Mouse (Mus musculus): ENCODE data around the gene Cd9. TPM values are rescaled to one million over a fixed set of nuclear protein-coding genes. Genes with fewer than 3 reads are reported as not detected.

The Cd9 gene
- polyA plus RNA-seq, 1 experiment from 2014 or later = 74.0 TPM

GRCm38 (mm10) chr6:125426383-125427360 lies 67.9 kb downstream of the Cd9 start:
- H3K9ac ChIP-seq = peak overlapping the region; percentile 76
- H3K9me3 ChIP-seq = no peaks in the 10 kb centered on the region
- peaks cover 28% of the 10 kb centered on the region for H3K4me1 ChIP-seq (replicated peaks)
- H3K4me3 ChIP-seq = peak overlapping the region; percentile 42
- peak overlapping the region; percentile 80 for H3K4me2 ChIP-seq
- H3K27ac ChIP-seq (replicated peaks) = peak overlapping the region; percentile 15; the same call in 1 of the 2 replicates
- peak; percentile 90 for ATAC-seq (ENCODE audit: low read depth)
- 4% methylated on average over 25 of the region's 25 CpGs for WGBS
- no peaks in the 10 kb centered on the region for H3K36me3 ChIP-seq
- H3K27me3 ChIP-seq = peaks cover 6% of the 10 kb centered on the region; the same call in 1 of the 2 replicates

- H3K4me2 ChIP-seq = no peak overlapping the region
- no peak overlapping the region for H3K27ac ChIP-seq (replicated peaks)
- H3K4me3 ChIP-seq = no peak overlapping the region
- peaks cover 6% of the 10 kb centered on the region; the same call in 1 of the 2 replicates for H3K27me3 ChIP-seq
- 47% methylated on average over 15 of the region's 15 CpGs for WGBS
- no peak overlapping the region for H3K9ac ChIP-seq
- H3K4me1 ChIP-seq (replicated peaks) = peaks cover 24% of the 10 kb centered on the region
- no peak for ATAC-seq (ENCODE audit: low read depth)
- no peaks in the 10 kb centered on the region for H3K9me3 ChIP-seq
- H3K36me3 ChIP-seq = no peaks in the 10 kb centered on the region
Measured at GRCm38 (mm10) chr6:125425205-125426090, 69.1 kb downstream of the Cd9 start.

DNA sequence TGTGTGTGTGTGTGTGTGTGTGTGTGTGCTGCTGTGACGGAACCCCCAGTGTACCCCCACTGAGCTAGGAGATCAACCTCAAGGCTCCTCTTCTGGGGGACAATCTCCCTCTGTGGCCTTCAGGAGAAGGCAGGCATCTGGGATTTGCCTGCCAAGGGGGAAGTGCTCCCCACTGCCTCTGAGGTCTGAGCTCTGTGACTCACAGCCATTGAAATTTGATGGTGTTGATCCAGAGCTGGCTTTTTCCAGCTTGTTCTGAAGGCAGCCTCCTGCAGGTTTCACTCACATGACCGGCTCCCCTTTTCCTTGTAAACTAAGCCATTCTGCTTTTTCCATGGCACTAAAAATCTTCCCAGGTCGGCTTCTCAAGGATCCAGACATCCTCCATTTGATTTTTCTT lies 70.4 kb downstream of the Cd9 start:
- no peak overlapping the region for H3K4me2 ChIP-seq
- no peaks in the 10 kb centered on the region for H3K9me3 ChIP-seq
- H3K36me3 ChIP-seq = no peaks in the 10 kb centered on the region
- H3K4me3 ChIP-seq = no peak overlapping the region
- 82% methylated on average over 3 of the region's 3 CpGs for WGBS
- no peak overlapping the region for H3K9ac ChIP-seq
- peaks cover 6% of the 10 kb centered on the region; the same call in 1 of the 2 replicates for H3K27me3 ChIP-seq
- H3K4me1 ChIP-seq (replicated peaks) = peaks cover 22% of the 10 kb centered on the region
- ATAC-seq (ENCODE audit: low read depth) = no peak
- no peak overlapping the region for H3K27ac ChIP-seq (replicated peaks)

GRCm38 (mm10) chr6:125423507-125423906 lies 71.1 kb downstream of the Cd9 start:
- ATAC-seq (ENCODE audit: low read depth) = no peak
- 52% methylated on average over 13 of the region's 13 CpGs for WGBS
- no peaks in the 10 kb centered on the region for H3K36me3 ChIP-seq

DNA sequence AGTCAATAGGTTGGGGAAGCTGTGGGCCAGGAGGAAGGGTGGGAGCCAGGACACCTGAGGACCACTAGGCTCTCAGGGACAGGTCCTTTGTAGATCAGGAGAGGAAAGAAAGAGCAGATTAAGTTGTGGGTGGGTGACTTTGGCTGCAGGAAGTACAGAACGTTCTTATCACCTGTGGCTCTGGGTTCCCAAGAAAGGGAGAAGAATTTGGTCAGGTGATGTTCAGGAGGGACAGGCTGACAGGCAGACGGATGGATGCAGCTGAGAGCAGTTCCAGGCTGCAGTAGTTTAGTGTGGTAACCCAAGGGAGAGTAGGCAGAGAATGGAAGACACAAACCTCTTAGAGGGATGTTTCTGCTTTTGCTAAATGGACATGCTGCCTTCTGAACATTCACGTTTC lies 71.5 kb downstream of the Cd9 start:
- Histone ChIP-seq H3K4me2 (peak overlapping the region; percentile 44), H3K27ac (replicated peaks) (no peak overlapping the region), H3K4me3 (no peak overlapping the region), H3K27me3 (peaks cover 8% of the 10 kb centered on the region), H3K36me3 (no peaks in the 10 kb centered on the region), H3K4me1 (replicated peaks) (peaks cover 22% of the 10 kb centered on the region), H3K9me3 (no peaks in the 10 kb centered on the region), H3K9ac (peak overlapping the region; percentile 31; the same call in 1 of the 2 replicates)
- 49% methylated on average over 3 of the region's 3 CpGs for WGBS
- ATAC-seq (ENCODE audit: low read depth) = no peak

More at GRCm38 (mm10) chr6:125423507-125423906, 71.1 kb downstream of the Cd9 start:
- Histone ChIP-seq H3K9me3 (no peaks in the 10 kb centered on the region), H3K4me2 (no peak overlapping the region), H3K27ac (replicated peaks) (no peak overlapping the region), H3K27me3 (peaks cover 6% of the 10 kb centered on the region; the same call in 1 of the 2 replicates), H3K4me1 (replicated peaks) (peaks cover 22% of the 10 kb centered on the region), H3K4me3 (no peak overlapping the region), H3K9ac (peak overlapping the region; percentile 31; the same call in 1 of the 2 replicates)

GRCm38 (mm10) chr6:125422051-125422822 lies 72.4 kb downstream of the Cd9 start:
- peak overlapping the region; percentile 44 for H3K4me2 ChIP-seq
- no peaks in the 10 kb centered on the region for H3K36me3 ChIP-seq
- peaks cover 12% of the 10 kb centered on the region for H3K27me3 ChIP-seq
- peaks cover 22% of the 10 kb centered on the region for H3K4me1 ChIP-seq (replicated peaks)
- WGBS = 18% methylated on average over 20 of the region's 20 CpGs
- no peak for ATAC-seq (ENCODE audit: low read depth)
- H3K4me3 ChIP-seq = peak overlapping the region; percentile 15
- H3K27ac ChIP-seq (replicated peaks) = no peak overlapping the region
- H3K9ac ChIP-seq = no peak overlapping the region
- no peaks in the 10 kb centered on the region for H3K9me3 ChIP-seq

- Histone ChIP-seq H3K4me3 (no peak overlapping the region), H3K36me3 (no peaks in the 10 kb centered on the region), H3K4me1 (replicated peaks) (peaks cover 17% of the 10 kb centered on the region), H3K27ac (replicated peaks) (no peak overlapping the region), H3K9ac (no peak overlapping the region), H3K27me3 (peaks cover 12% of the 10 kb centered on the region), H3K4me2 (no peak overlapping the region), H3K9me3 (no peaks in the 10 kb centered on the region)
- ATAC-seq (ENCODE audit: low read depth) = no peak
- WGBS = 74% methylated on average over 16 of the region's 16 CpGs
Measured at GRCm38 (mm10) chr6:125420458-125421063, 74.0 kb downstream of the Cd9 start.

DNA sequence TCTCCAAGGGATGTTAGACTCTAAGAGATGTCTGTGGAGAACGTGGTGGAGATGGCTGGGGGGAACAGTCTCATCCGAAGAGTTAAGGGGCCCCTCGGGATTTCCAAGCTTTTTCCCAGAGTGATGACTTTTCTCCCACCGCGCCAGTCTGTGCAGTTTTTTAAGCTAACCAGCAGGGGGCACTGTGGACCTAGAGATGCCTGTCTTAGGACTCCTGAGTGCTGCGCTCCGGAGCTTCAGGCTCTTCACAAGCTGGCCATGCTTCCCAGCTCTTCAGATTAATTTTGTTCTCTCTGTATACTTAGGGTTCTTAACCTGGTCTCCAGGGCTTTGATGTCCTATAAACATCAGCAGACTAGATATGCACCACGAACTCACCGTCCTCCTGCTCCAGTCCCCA lies 75.8 kb downstream of the Cd9 start:
- peaks cover 12% of the 10 kb centered on the region for H3K27me3 ChIP-seq
- no peaks in the 10 kb centered on the region for H3K9me3 ChIP-seq
- no peak overlapping the region for H3K4me3 ChIP-seq
- H3K27ac ChIP-seq (replicated peaks) = no peak overlapping the region
- H3K9ac ChIP-seq = no peak overlapping the region
- no peak overlapping the region for H3K4me2 ChIP-seq
- 12% methylated on average over 9 of the region's 9 CpGs for WGBS
- H3K36me3 ChIP-seq = no peaks in the 10 kb centered on the region
- ATAC-seq (ENCODE audit: low read depth) = peak; percentile 80
- H3K4me1 ChIP-seq (replicated peaks) = peaks cover 17% of the 10 kb centered on the region

- Histone ChIP-seq H3K4me1 (replicated peaks) (no peaks in the 10 kb centered on the region), H3K27me3 (peaks cover 6% of the 10 kb centered on the region), H3K9ac (no peak overlapping the region), H3K4me3 (no peak overlapping the region), H3K27ac (replicated peaks) (no peak overlapping the region), H3K9me3 (no peaks in the 10 kb centered on the region), H3K4me2 (no peak overlapping the region), H3K36me3 (no peaks in the 10 kb centered on the region)
- 73% methylated on average over 9 of the region's 9 CpGs for WGBS
- no peak for ATAC-seq (ENCODE audit: low read depth)
Measured at GRCm38 (mm10) chr6:125413326-125413725, 81.3 kb downstream of the Cd9 start.

- Histone ChIP-seq H3K36me3 (no peaks in the 10 kb centered on the region), H3K4me2 (no peak overlapping the region), H3K9ac (no peak overlapping the region), H3K9me3 (no peaks in the 10 kb centered on the region), H3K4me1 (replicated peaks) (no peaks in the 10 kb centered on the region), H3K27ac (replicated peaks) (no peak overlapping the region), H3K27me3 (no peaks in the 10 kb centered on the region), H3K4me3 (no peak overlapping the region)
- ATAC-seq (ENCODE audit: low read depth) = no peak
- 94% methylated on average over 6 of the region's 6 CpGs for WGBS
Measured at GRCm38 (mm10) chr6:125411661-125412060, 82.9 kb downstream of the Cd9 start.

- Histone ChIP-seq H3K4me3 (no peak overlapping the region), H3K4me1 (replicated peaks) (no peaks in the 10 kb centered on the region), H3K9me3 (no peaks in the 10 kb centered on the region), H3K27me3 (no peaks in the 10 kb centered on the region), H3K9ac (no peak overlapping the region), H3K36me3 (no peaks in the 10 kb centered on the region), H3K4me2 (no peak overlapping the region), H3K27ac (replicated peaks) (no peak overlapping the region)
- WGBS = 56% methylated on average over 8 of the region's 8 CpGs
- ATAC-seq (ENCODE audit: low read depth) = no peak
Measured at GRCm38 (mm10) chr6:125410995-125411547, 83.5 kb downstream of the Cd9 start.

All from neural tube, embryonic 13.5 days (tissue).